Mouse (Mus musculus) mesoderm, embryonic 11.5 days (tissue): ENCODE data around the gene Phldb2.

Source experiments
- DNase-seq: peaks from one replicate; pipeline ENCODE4 v3.0.0-alpha.2; 2012; ENCODE audit warnings: low read depth, low spot score

The Phldb2 gene

GRCm38 (mm10) chr16:45893796-45894195, 59.6 kb downstream of the Phldb2 start:
- DNase-seq = no peak

GRCm38 (mm10) chr16:45892928-45893327, 60.5 kb downstream of the Phldb2 start:
- peak; percentile 39 for DNase-seq

- no peak for DNase-seq
Measured at GRCm38 (mm10) chr16:45890471-45891200, 62.8 kb downstream of the Phldb2 start.

GRCm38 (mm10) chr16:45889636-45890035, 63.8 kb downstream of the Phldb2 start:
- no peak for DNase-seq

- DNase-seq = no peak
Measured at GRCm38 (mm10) chr16:45886599-45886998, 66.8 kb downstream of the Phldb2 start.

GRCm38 (mm10) chr16:45884194-45884593, 69.2 kb downstream of the Phldb2 start:
- DNase-seq = no peak

- no peak for DNase-seq
Measured at GRCm38 (mm10) chr16:45881177-45881832, 72.1 kb downstream of the Phldb2 start.

GRCm38 (mm10) chr16:45880101-45880751, 73.2 kb downstream of the Phldb2 start:
- no peak for DNase-seq

GRCm38 (mm10) chr16:45877739-45878138, 75.7 kb downstream of the Phldb2 start:
- no peak for DNase-seq

GRCm38 (mm10) chr16:45877171-45877570, 76.2 kb downstream of the Phldb2 start:
- DNase-seq = peak; percentile 34

- DNase-seq = no peak
Measured at GRCm38 (mm10) chr16:45873397-45873796, 80.0 kb downstream of the Phldb2 start.

GRCm38 (mm10) chr16:45871286-45871976, 82.0 kb downstream of the Phldb2 start:
- DNase-seq = no peak

- DNase-seq = no peak
Measured at GRCm38 (mm10) chr16:45870651-45871050, 82.7 kb downstream of the Phldb2 start.

- DNase-seq = no peak
Measured at GRCm38 (mm10) chr16:45869044-45869443, 84.4 kb downstream of the Phldb2 start.

- DNase-seq = no peak
Measured at GRCm38 (mm10) chr16:45857277-45857863, 96.0 kb downstream of the Phldb2 start.

- no peak for DNase-seq
Measured at GRCm38 (mm10) chr16:45854499-45854898, 98.9 kb downstream of the Phldb2 start.

GRCm38 (mm10) chr16:45849045-45849444, 104.4 kb downstream of the Phldb2 start:
- DNase-seq = no peak

- DNase-seq = no peak
Measured at GRCm38 (mm10) chr16:45844875-45845274, 108.5 kb downstream of the Phldb2 start.

- DNase-seq = peak; percentile 83
Measured at GRCm38 (mm10) chr16:45844049-45844780, 109.2 kb downstream of the Phldb2 start.

GRCm38 (mm10) chr16:45843351-45843891, 110.0 kb downstream of the Phldb2 start:
- no peak for DNase-seq

GRCm38 (mm10) chr16:45842440-45842839, 111.0 kb downstream of the Phldb2 start:
- no peak for DNase-seq
